Mouse (Mus musculus) gastrocnemius, postnatal 25 days (tissue): ENCODE results near the gene Olfr1245. TPM values are rescaled to one million over a fixed set of nuclear protein-coding genes. Genes with fewer than 3 reads are reported as not detected.
"Not testable (repeated sequence)": the region's sequence is repeated elsewhere in the genome, so short reads cannot be mapped to it uniquely, and the experiment has no call there.

ENCODE experiments used
- DNase-seq: peaks from one replicate; pipeline ENCODE4 v3.0.0; 2022
- long read RNA-seq, 2 experiments: library from polyadenylated mRNA; stranded (forward); transcript quantifications; one replicate each; pipeline ENCODE4 v2.0.0; 2021
- total RNA-seq, 2 experiments: library from RNA; stranded (reverse); gene quantifications; 1 replicate in 1 of 2; 2 replicates in 1 of 2; pipeline ENCODE4 v1.2.3; 2021

Gene Olfr1245
- total RNA-seq = not detected
- long read RNA-seq, experiment 1 = 0 reads
- long read RNA-seq, experiment 2 = 0 reads

DNA sequence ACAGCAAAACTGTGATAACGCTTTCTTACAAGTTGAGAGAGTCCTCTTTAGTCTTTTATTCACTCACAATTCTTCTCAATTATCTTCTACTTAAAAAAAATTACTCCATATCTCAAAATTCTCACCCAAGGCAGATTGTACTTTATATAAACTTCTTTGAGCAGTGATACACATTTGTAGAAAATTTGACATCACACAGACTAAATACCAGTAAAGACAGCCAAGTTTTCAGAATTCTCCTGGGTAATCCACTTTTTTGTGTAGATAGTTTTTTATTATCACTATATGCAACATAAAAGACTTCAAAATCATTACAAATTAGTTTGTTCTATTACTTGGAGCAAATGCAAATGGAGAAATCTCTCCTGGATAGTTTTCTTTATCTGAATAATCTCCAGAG lies at the start of gene Olfr1245:
Olfr1245 (minus strand) TSS at position 101 of the 400 bp plus-strand sequence.
- DNase-seq = no peak

- DNase-seq = not testable (repeated sequence)
These were observed 39.9 kb upstream of the Olfr1245 start, which contains the start of gene Olfr1248 for GRCm38 (mm10) chr2:89618145-89618544. Gene Olfr1248 (minus strand): TSS chr2:89618245.

- DNase-seq = no peak
These were observed 35.8 kb upstream of the Olfr1245 start, which contains the start of gene Olfr1247 for GRCm38 (mm10) chr2:89614030-89614429. Gene Olfr1247 (minus strand): TSS chr2:89614130.

- no peak for DNase-seq
These were observed 14.8 kb upstream of the Olfr1245 start, which contains the start of gene Olfr1246 for GRCm38 (mm10) chr2:89593057-89593456. Gene Olfr1246 (minus strand): TSS chr2:89593157.

GRCm38 (mm10) chr2:89562706-89563105 lies 15.5 kb downstream of the Olfr1245 start:
- DNase-seq = not testable (repeated sequence)

DNA sequence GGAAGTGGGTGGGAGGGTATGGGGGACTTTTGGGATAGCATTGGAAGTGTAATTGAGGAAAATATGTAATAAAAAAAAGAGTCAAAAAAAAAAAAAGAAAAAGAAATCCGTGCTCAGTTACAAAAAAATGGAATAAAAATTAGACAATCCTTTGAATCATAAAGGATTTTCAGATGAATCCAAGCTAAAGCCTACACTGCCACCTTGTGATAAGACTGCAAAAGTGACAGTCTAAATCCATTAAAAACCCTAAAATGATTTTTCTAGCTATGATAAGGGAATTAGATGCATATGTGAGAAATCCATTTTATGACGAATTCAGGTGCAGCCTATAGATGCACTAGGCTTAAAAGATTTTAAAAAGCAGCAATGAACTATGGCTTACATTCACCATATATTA lies 33.7 kb downstream of the Olfr1245 start:
- DNase-seq = no peak

DNA sequence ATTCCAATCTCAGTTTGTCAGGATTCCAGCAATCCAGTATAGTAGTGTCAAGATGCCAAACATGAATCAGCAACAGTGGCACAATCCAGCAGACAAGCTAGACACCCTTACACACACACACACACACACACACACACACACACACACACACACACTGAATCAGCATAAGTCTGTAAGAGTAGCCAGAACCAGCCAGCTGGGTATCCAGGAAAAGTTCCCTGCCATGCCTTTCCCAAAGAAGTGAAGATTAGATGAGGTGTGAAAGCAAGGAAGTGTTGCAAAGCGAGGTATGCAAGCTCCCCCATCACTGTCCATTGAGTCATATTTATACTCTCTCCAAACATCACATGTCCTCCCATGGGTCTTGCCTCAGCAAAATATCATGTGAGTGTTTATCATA lies 38.3 kb downstream of the Olfr1245 start:
- DNase-seq = no peak

- no peak for DNase-seq
These were observed 46.9 kb downstream of the Olfr1245 start, which contains the start of gene Olfr1243 for GRCm38 (mm10) chr2:89531387-89531786. Gene Olfr1243 (minus strand): TSS chr2:89531487.

Other genes with a start within 250 kb of the Olfr1245 start
- not detected for gene Olfr1232, start 248.8 kb downstream of the Olfr1245 start, total RNA-seq
- not detected for gene Olfr1233, start 236.0 kb downstream of the Olfr1245 start, total RNA-seq
- gene Olfr1234, start 213.6 kb downstream of the Olfr1245 start, total RNA-seq = not detected
- not detected for gene Olfr1238, start 168.8 kb downstream of the Olfr1245 start, total RNA-seq
- not detected for gene Olfr1239, start 158.0 kb downstream of the Olfr1245 start, total RNA-seq
- gene Olfr1240, start 135.4 kb downstream of the Olfr1245 start, total RNA-seq = not detected
- not detected for gene Olfr1241, start 91.3 kb downstream of the Olfr1245 start, total RNA-seq
- gene Olfr1242, start 80.1 kb downstream of the Olfr1245 start, total RNA-seq = not detected
- not detected for gene Olfr1243, start 47.0 kb downstream of the Olfr1245 start, total RNA-seq
- not detected for gene Olfr1246, start 14.7 kb upstream of the Olfr1245 start, total RNA-seq
- under 1 TPM; 0.05 TPM for gene Olfr1247, start 35.7 kb upstream of the Olfr1245 start, total RNA-seq
- not detected for gene Olfr1248, start 39.8 kb upstream of the Olfr1245 start, total RNA-seq
- gene Olfr1249, start 56.5 kb upstream of the Olfr1245 start, total RNA-seq = not detected
- gene Olfr1250, start 83.0 kb upstream of the Olfr1245 start, total RNA-seq = not detected
- not detected for gene Olfr1251, start 93.5 kb upstream of the Olfr1245 start, total RNA-seq
- gene Olfr1252, start 146.6 kb upstream of the Olfr1245 start, total RNA-seq = not detected
- not detected for gene Olfr1253, start 178.6 kb upstream of the Olfr1245 start, total RNA-seq
- gene Olfr1254, start 215.2 kb upstream of the Olfr1245 start, total RNA-seq = not detected
- not detected for gene Olfr1255, start 233.6 kb upstream of the Olfr1245 start, total RNA-seq